Mouse (Mus musculus) retina, adult 2 months (tissue): ENCODE results near the gene Lmbr1.
"Not testable (repeated sequence)": the region's sequence is repeated elsewhere in the genome, so short reads cannot be mapped to it uniquely, and the experiment has no call there.

Experiments used
- DNase-seq: peaks from one replicate; pipeline ENCODE4 v3.0.0-alpha.2; 2012; ENCODE audit warnings: low read depth, low spot score

The Lmbr1 gene

DNA sequence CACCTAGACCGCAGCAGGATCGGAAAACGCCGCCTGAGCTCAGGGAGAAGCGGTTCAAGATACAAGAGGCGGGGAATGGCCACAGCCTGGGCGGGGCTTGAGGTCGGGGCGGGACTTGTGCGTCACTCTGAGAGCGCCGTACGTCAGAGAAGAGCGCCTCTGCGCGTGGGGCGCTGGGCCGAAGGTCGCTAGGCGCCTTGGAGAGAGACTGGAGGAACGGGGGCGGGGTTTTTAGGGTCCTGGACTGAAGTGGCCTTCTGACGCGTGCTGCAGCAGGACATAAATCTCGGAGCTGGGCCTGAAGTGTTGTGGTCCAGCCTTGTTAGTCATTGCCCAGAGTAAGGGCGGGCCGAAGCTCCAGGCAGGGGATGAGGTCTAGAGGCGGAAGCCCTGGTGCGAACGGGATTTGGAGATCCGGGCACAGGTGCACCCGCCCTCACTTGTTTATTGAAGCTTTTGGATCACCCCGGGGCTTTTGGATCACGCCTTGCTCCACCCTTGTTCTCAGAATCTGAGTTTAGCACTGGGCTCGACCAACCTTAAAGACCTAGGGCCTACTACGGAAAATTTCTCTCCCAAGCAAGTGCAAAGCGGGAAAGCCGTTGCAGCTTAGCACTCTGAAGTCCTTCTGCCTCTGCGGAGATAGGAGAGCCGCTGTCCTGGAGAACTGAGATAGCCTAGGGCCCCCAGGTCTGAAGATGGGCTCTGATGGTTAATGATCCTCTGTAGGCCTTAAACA is at the start of gene Lmbr1:
TSS of gene Lmbr1 (minus strand) at position 93 of the 739 bp plus-strand sequence.
- peak; percentile 83 for DNase-seq

GRCm38 (mm10) chr5:29423330-29423729 is 45.1 kb upstream of the Lmbr1 start:
- not testable (repeated sequence) for DNase-seq

GRCm38 (mm10) chr5:29413041-29413440 is 34.9 kb upstream of the Lmbr1 start:
- no peak for DNase-seq

- DNase-seq, result no peak
Measured at GRCm38 (mm10) chr5:29410854-29411253, 32.7 kb upstream of the Lmbr1 start.

DNA sequence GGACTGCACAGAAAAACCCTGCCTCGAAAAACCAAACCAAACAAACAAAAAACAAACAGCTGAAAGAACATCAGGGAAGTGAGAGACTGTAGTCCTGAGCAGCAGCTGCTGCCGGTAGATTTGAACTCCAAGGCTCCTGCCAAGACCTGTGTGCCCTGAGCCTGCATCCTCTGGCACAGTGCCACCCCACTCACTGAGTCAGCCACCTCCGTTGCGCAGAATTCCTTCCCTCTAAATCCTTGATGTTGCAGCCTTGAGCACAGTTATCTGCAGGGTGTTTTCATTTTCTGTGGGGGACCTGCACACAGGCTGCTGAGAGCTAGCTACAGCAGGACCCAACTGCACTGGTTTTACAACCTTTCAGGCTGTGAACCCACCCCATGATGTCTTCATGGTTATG is 20.2 kb upstream of the Lmbr1 start:
- DNase-seq, result no peak

DNA sequence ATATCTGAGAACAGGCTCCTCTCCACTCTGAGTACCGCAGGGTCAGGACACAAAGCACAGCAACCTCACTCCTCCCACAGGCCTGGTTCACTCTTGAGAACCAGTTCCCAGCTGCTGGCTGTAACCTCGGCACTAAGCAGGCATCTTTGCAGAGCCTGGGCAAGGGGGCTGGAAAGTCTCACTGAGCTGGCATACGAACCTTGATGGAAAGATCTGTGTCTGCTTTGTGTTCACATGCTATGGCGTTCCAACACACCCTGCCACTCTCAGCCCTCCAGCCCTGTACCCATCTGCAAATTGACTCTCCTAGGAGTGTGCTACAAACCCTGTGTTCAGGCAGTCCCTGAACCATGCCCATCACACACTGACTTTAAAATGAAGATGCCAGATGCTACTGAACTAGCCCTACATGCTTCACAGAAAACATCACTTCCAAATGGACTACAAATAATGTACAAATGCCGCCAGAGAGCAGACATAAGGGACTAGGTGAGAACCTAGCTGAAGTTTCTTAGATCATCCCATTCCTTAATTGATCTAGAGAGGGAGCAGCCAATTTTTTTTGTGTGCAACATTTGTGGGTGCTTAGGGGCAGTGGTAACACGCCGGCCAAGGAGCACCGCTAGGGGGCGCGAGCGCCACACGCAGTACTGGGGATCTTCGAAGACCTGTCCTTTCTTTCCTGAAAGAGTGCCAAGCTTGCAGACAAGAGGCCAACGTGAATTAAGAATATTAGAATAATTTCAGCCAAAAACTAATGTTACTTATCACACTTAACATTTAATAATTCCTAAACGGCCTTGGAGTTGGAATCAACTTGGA is 11.0 kb upstream of the Lmbr1 start:
- DNase-seq, result peak; percentile 23

DNA sequence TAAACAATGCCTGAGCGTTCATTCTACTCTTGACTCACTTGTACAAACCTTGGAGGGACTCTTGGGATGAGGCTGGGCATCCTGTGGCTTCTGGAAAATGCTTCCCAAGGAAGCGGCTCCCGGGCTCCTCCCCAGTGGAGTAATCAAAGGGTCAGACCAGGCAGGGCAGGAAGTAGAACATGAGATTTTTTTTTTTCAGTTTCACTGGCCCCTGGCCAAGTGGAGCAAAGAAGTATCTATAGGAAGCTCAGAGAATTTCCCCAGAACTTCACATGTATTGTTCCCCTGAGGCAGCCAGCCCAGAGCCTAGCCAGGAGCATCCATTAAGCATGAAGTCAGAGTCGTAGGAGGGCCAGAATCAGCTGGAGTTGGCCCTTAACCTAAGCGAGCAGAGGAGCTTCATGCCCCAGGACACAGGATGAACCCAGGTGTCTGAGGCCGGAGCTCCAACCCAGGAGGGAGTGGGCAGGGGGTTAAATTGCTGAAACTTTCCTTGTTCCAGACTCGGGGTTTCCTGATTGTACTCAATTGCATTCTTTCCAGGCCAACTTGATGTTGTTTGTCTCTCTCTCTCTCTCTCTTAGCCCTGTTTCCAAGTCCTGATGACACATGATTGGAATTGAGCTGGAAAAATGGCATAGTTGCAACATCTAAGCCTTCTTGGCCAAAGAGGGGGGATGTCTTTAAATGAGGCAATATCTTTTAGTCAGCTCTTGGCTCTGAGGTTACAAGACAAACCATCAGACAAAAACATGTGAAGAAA is 10.2 kb upstream of the Lmbr1 start:
- DNase-seq, result no peak

DNA sequence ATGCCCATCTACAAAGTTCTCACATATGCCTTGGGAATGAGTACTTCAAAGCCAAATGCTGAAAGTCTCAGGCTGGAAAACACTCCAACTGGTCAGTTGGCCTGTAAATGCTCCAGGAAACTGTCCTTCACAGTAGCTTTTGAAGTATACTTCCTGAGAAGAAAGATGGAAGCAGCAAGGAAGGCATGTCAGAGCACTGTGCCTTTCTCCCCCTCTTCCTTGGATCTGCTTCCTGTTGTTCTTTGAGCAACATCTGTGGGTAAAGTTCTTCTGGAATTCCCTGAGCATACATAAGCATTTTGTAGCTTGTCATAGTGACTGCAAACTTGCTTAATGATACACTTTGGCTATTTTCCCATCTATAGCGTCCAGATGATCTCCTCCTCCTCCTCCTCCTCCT is 9.4 kb upstream of the Lmbr1 start:
- no peak for DNase-seq

GRCm38 (mm10) chr5:29382776-29383175 is 4.6 kb upstream of the Lmbr1 start:
- no peak for DNase-seq

DNA sequence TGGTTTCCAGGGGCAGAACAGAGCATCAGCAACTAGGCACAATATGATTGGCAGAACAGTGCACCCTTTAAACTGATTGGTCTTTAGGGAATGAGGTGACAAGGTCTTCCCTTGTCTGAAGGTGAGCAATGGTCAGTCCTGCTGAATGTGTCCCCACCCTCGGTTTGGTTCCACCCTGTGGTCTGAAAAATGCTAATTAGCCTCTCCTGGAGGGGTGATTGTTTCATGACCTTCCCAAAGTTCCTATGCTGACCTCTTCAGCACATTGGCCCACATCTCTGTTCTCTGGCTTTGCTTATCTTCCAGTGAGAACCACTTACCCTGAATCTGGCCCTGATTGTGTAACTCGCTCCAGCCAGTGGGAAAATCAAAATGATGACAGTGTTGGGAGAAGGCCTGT is 1.9 kb upstream of the Lmbr1 start:
- no peak for DNase-seq

- no peak for DNase-seq
Measured at GRCm38 (mm10) chr5:29377590-29378297, 446 bp downstream of the Lmbr1 start.

DNA sequence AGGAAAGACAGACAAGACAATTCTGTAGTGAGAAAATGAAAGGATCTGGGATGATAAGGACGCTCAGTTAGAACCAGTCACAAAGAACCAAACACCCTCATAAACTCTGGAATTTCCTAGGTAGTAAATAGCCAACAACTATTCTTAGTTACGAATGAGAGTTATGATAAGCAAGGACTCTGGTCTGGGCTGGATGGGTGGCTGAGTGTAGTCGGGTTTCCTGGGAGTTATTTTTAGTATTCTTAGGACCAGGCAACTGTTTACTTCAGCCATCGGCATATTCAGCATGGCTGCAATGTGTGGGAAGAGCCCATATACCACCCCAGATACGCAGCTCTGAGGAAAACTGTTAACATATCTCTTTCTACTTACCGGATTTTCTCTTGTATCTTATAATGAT is 14.7 kb downstream of the Lmbr1 start:
- DNase-seq, result no peak

DNA sequence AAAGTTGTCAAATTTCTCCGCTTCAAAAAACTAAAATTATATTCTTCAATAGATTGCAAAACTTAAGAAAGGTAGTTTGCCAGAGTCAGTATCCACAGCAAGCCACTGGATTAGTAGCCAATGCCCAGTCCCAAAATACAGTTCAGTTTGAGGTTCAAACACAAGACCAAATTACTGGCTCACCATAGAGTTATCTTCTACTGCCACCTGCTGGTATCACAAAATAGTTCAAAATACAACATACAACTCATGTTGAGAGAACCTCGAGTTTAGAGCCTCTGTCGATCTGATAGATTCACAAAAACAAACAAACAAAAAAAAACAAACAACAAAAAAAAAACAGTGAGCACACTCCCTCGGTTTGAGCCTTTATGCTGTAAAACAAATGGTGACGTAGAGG is 42.4 kb downstream of the Lmbr1 start:
- DNase-seq, result peak; percentile 8

GRCm38 (mm10) chr5:29322503-29322902 is 55.7 kb downstream of the Lmbr1 start:
- no peak for DNase-seq

GRCm38 (mm10) chr5:29309191-29309590 is 69.0 kb downstream of the Lmbr1 start:
- DNase-seq, result no peak

DNA sequence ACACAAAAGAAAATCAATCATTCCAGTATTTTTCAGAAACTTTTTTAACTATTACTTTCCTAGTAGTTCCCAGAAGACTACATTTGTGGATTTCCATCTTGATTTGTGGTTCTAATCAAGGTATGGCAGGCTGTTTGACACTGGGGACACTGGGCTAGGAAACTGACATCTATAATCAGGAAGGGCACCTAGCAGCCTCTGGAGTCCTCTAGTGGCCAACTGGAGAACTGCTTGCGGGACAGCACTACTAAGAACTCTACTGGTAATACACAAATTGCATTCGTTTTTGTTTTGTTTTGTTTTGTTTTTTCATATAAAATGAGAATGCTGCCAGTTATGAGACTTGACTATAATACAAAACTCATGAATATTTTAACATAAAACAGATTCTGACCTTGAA is 85.0 kb downstream of the Lmbr1 start:
- peak; percentile 18 for DNase-seq

- DNase-seq, result no peak
Measured at GRCm38 (mm10) chr5:29290110-29290509, 88.1 kb downstream of the Lmbr1 start.

DNA sequence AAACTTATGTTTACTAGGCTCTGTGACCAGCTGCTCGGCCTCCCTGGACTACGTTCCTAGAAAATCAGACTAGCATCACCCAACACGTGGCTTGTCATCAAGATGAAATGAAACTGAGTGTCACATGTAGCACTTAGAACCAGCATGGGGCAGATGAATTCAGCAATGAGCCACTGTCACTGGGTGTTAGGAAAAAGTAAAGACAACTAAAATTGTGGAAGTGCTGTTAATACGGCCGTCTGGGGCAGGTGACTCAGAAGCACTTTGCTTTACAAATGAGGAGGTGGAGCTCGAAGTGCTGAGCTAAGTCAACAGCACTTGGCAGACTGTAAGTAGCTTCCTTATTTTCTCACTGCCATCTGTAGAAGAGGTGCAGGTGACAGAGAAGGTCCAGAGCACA is 88.5 kb downstream of the Lmbr1 start:
- DNase-seq, result no peak

GRCm38 (mm10) chr5:29281081-29281480 is 97.1 kb downstream of the Lmbr1 start:
- DNase-seq, result no peak

- DNase-seq, result no peak
Measured at GRCm38 (mm10) chr5:29274746-29275145, 103.4 kb downstream of the Lmbr1 start.

DNA sequence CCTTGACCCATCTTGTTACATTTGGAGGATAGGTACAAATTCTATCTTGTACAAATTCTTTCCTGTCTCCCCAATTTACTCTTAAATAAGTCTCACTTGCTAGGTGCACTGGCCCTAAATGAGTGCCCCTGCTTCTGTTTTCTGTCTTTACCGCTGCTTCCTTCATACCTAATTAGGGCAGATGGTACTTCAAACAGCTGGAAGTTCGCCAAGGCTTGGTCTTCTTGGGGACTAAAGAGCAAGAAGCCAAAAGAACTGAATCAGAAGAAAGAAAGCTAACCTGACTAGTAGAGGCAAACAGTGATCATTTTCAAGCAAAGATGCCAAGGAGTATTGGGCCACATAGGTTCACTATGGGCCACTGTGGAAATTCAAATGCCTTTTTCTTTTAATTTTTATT is 104.8 kb downstream of the Lmbr1 start:
- DNase-seq, result no peak

- no peak for DNase-seq
Measured at GRCm38 (mm10) chr5:29270879-29271278, 107.3 kb downstream of the Lmbr1 start.
